Mouse (Mus musculus) midbrain, embryonic 12.5 days (tissue): ENCODE measurements around the gene Mrpl27. TPM values are rescaled to one million over a fixed set of nuclear protein-coding genes. Genes with fewer than 3 reads are reported as not detected.
"Not testable (repeated sequence)": the region's sequence is repeated elsewhere in the genome, so short reads cannot be mapped to it uniquely, and the experiment has no call there.

Experiments
- ATAC-seq: fragments of 200-750 bp; cut with Nextera tagmentation; 2 replicates; pipeline ENCODE4 v1.8.0; 2017; ENCODE audit warnings: low read depth, moderate TSS enrichment, moderate library complexity; ENCODE audit not compliant: low FRiP score
- H3K27ac ChIP-seq: fragments of 300-500 bp; sonication (generic); replicated peaks from 2 replicates; pipeline ENCODE4 v1.5.1; 2016; ENCODE audit warnings: mild to moderate bottlenecking
- H3K27me3 ChIP-seq: fragments of 300-500 bp; sonication (generic); 2 replicates; pipeline ENCODE4 v1.6.1; 2016; ENCODE audit warnings: mild to moderate bottlenecking
- H3K36me3 ChIP-seq: fragments of 300-500 bp; sonication (generic); 2 replicates; pipeline ENCODE4 v1.6.1; 2016
- H3K4me1 ChIP-seq: fragments of 300-500 bp; sonication (generic); 2 replicates; pipeline ENCODE4 v1.6.1; 2016
- H3K4me2 ChIP-seq: fragments of 300-500 bp; sonication (generic); replicated peaks from 2 replicates; pipeline ENCODE4 v1.6.1; 2016; ENCODE audit warnings: mild to moderate bottlenecking, moderate library complexity
- H3K4me3 ChIP-seq: fragments of 300-500 bp; sonication (generic); 2 replicates; pipeline ENCODE4 v1.5.1; 2016; ENCODE audit warnings: mild to moderate bottlenecking
- H3K9ac ChIP-seq: fragments of 300-500 bp; sonication (generic); replicated peaks from 2 replicates; pipeline ENCODE4 v1.6.1; 2016; ENCODE audit warnings: mild to moderate bottlenecking, moderate library complexity
- H3K9me3 ChIP-seq: fragments of 300-500 bp; sonication (generic); 2 replicates; pipeline ENCODE4 v1.6.1; 2016; ENCODE audit warnings: mild to moderate bottlenecking
- WGBS: fragments of 180-500 bp; shearing (Covaris S2); methylation state at CpG from one replicate; pipeline ENCODE4 v1.1.7; 2016; 5-methylcytosine and 5-hydroxymethylcytosine counted together
- polyA plus RNA-seq: library from polyadenylated mRNA; unstranded; fragments of >200 nt; fragmentation: Nextera tagmentation; extraction: Ambion mirVana; gene quantifications from 2 replicates; pipeline ENCODE4 v1.2.1, GENCODE M21; 2016

Gene Mrpl27
- polyA plus RNA-seq, 1 experiment from 2014 or later = 131 TPM

DNA sequence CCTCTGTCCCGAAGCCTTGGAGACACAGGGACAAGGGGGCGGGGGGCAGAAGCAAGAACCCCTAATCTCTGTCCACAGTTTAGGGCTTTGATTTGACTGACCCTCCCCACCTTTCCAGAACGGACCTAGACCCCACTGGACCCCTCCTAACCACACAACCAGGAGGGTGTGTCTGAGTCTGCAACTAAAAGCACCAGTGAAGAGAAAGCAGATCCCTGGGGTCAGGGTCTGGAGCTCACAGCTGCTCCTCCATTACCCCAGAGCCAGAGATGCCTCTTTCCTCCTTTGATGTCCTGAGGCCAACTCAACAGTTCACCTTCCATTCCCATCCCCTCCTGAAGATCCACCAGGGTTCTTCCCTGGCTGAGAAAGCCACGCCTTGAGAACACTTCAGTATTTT is 22.7 kb downstream of the Mrpl27 start:
- H3K4me1 ChIP-seq = peaks cover 29% of the 10 kb centered on the region
- WGBS = 45% methylated on average over 4 of the region's 4 CpGs
- 0 out of 2 replicates have a peak overlapping the region, but pooled peaks have one; percentile 86 for H3K27ac ChIP-seq

DNA sequence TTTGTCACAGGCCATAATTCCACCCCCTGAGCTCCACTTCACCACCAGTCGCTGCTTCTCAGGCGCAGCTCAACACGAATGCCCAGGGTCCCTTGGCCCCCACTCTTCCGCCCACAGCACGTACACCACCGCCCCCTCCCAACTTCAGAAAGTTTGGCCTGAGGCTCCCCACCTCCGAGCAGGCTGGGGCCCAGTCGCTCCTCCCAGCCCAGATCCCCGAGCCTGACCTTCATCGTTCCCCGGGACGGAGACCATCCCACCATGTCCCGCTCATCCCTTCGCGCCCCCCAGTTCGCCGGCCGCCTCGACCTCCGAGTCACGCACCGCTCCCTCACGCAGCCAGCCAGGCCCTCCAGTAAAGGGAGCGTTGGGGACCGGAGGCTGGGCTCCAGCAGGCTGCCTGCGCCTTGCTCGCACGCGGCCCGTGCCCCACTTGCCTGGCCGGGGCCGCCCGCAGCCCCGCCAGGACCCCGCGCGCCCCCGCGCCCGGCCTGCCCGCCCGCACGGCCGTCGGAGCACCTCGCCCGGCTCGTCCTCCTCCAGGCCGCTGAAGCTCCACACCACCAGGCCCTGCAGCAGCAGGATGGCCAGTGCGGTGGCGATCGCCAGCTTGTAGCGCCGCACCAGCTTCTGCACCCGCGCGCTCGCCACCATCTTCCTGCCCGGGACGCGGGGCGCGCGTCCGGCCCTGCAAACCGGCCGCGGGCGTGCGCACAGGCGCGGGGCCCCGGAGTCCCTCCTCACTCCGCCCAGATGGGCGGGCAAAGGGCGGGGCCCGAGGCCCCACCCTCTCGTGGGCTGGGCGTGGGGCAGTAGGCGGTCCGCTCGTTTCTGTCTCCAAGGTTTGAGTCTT is 23.4 kb downstream of the Mrpl27 start, which contains the start of gene Xylt2:
Xylt2 (minus strand) TSS at position 762 of the 853 bp plus-strand sequence.
- Histone ChIP-seq H3K4me2 (peak within 1 kb of the TSS; percentile 86), H3K9ac (peak within 1 kb of the TSS; percentile 95), H3K4me1 (peaks cover 29% of the 10 kb centered on the region), H3K27ac (peak within 1 kb of the TSS; percentile 86), H3K9me3 (no peaks in the 10 kb centered on the region), H3K27me3 (no peaks in the 10 kb centered on the region), H3K4me3 (peak within 1 kb of the TSS; percentile 89), H3K36me3 (no peaks in the 10 kb centered on the region)
- peak; percentile 96 for ATAC-seq
- WGBS = under 1% methylated on average over 68 of the region's 82 CpGs

More for the DNA sequence above, 22.7 kb downstream of the Mrpl27 start:
- Histone ChIP-seq H3K27me3 (no peaks in the 10 kb centered on the region), H3K36me3 (no peaks in the 10 kb centered on the region), H3K4me3 (peak overlapping the region; percentile 89), H3K9ac (peak overlapping the region; percentile 95), H3K9me3 (no peaks in the 10 kb centered on the region), H3K4me2 (peak overlapping the region; percentile 86)
- ATAC-seq = 0 out of 2 replicates have a peak, but pooled peaks have one; percentile 11

DNA sequence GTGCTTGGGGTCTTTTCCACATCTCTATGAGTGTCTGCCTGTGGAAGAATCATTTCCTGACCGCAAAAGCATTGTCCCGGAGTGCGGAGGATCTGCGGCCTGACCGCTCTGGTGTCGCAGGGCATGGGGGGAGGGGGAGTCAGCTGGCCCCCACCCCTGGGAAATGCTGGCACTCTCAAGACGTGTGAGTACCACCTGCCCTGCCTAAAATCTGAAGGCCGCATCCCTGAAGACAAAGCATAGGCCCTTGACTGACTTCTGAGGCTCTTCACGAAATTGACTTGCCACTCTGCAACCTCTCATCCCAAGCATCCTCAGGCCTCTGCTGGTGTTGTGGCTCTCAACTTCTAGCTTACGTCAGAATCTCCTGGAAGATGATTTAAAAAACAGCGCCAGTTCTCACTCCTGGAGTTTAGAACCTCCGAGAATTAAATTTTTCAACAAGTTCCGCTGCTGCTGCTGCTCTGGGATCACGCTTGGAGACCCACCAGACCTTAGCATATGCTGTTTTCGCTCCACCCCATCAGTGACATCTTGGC is 24.1 kb downstream of the Mrpl27 start:
- WGBS = 33% methylated on average over 15 of the region's 15 CpGs
- H3K4me1 ChIP-seq = peaks cover 29% of the 10 kb centered on the region
- H3K27me3 ChIP-seq = no peaks in the 10 kb centered on the region
- no peaks in the 10 kb centered on the region for H3K36me3 ChIP-seq
- H3K9me3 ChIP-seq = no peaks in the 10 kb centered on the region
- ATAC-seq = no peak
- peak overlapping the region; percentile 89 for H3K4me3 ChIP-seq
- H3K4me2 ChIP-seq = peak overlapping the region; percentile 86
- H3K9ac ChIP-seq = peak overlapping the region; percentile 95
- H3K27ac ChIP-seq = peak overlapping the region; percentile 86; the same call in 1 of the 2 replicates

DNA sequence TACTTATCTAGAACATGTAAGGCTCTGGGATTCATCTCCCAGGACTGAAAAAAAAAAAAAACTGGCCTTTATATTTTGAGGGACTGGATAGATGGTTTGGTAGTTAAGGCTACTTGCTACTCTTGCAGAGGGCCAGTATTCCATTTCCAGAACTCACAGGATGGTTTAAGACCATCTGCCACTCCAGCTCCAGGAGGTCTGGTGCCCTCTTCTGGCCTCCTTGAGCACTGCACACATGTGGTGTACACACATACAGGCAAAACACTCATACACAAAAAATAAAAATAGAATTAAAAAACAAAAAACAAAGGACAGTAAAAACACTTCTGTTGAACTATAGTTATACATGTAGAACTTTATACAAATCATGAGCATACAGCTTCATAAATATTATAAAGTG is 27.1 kb downstream of the Mrpl27 start:
- Histone ChIP-seq H3K9me3 (no peaks in the 10 kb centered on the region), H3K4me3 (no peak overlapping the region), H3K4me1 (peaks cover 14% of the 10 kb centered on the region), H3K9ac (no peak overlapping the region), H3K27ac (no peak overlapping the region), H3K36me3 (no peaks in the 10 kb centered on the region), H3K27me3 (no peaks in the 10 kb centered on the region), H3K4me2 (no peak overlapping the region)
- no peak for ATAC-seq

DNA sequence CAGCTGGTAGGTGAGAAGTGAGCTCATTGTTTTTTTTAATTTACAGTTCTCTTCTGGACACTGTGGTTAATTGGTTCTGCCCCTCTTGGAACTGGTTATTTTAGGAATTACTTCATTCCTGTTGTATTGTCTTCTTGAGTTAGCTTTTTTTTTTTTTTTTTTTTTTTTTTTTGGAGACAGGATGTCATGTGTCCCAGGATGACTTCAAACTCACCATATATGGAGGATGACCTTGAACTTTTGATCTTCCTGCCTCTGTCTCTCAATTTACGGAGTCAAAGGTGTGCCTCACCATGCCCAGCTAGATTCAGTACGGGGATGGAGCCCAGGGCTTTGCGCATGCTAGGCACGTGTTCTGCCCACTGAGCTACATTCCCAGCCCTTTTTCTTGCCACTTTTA is 28.1 kb downstream of the Mrpl27 start:
- no peak overlapping the region for H3K4me3 ChIP-seq
- no peak overlapping the region for H3K4me2 ChIP-seq
- H3K27ac ChIP-seq = no peak overlapping the region
- ATAC-seq = no peak
- peaks cover 3% of the 10 kb centered on the region; the same call in 1 of the 2 replicates for H3K4me1 ChIP-seq
- no peaks in the 10 kb centered on the region for H3K27me3 ChIP-seq
- H3K9me3 ChIP-seq = no peaks in the 10 kb centered on the region
- WGBS = 75% methylated on average over 4 of the region's 4 CpGs
- no peak overlapping the region for H3K9ac ChIP-seq
- H3K36me3 ChIP-seq = no peaks in the 10 kb centered on the region

DNA sequence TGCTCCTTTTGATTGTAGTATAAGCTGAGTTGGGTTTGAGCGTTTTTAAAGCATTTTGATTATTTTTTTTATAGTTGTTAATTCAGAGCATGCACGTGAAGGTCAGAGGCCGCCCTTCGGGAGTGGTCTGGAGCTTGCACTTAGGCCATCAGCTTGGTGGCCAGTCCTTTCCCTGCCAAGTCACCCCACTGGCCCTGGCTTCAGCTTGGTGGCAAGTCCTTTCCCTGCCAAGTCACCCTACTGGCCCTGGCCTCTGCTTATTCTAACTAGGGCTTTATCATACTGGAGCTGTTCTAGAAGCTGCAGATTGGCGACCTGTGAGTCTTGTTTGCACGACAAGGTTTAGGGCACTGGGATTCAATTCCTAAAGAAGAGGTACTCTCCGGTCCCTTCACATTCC is 28.9 kb downstream of the Mrpl27 start:
- WGBS = 82% methylated on average over 7 of the region's 7 CpGs
- no peak overlapping the region for H3K4me2 ChIP-seq
- no peak overlapping the region for H3K9ac ChIP-seq
- H3K27me3 ChIP-seq = no peaks in the 10 kb centered on the region
- no peak overlapping the region for H3K4me3 ChIP-seq
- no peaks in the 10 kb centered on the region for H3K9me3 ChIP-seq
- H3K36me3 ChIP-seq = no peaks in the 10 kb centered on the region
- 0 out of 2 replicates have a peak, but pooled peaks cover 3% of the 10 kb centered on the region for H3K4me1 ChIP-seq
- ATAC-seq = no peak
- H3K27ac ChIP-seq = no peak overlapping the region

DNA sequence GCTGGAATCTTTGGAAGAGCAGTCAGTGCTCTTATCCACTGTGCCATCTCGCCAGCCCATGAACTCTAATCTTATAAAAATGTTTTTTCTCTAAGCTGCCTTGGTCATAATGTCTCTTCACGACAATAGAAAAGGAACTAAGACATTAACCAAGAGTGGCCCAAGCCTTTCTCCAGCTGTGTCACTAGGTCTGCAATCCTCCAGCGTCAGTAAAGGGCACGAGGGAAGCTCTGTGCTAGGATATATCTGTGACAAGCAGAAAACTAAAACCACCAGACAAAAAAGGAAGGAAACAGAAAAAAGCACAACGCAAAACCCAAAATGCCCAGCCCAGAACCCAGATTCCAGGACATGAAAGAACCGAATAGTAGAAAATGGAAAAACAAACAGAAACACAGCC is 33.6 kb downstream of the Mrpl27 start:
- Histone ChIP-seq H3K27ac (no peak overlapping the region), H3K36me3 (no peaks in the 10 kb centered on the region), H3K4me2 (no peak overlapping the region), H3K4me3 (no peak overlapping the region), H3K9me3 (no peaks in the 10 kb centered on the region), H3K9ac (no peak overlapping the region), H3K27me3 (no peaks in the 10 kb centered on the region), H3K4me1 (no peaks in the 10 kb centered on the region)
- ATAC-seq = no peak
- 84% methylated on average over 6 of the region's 6 CpGs for WGBS

DNA sequence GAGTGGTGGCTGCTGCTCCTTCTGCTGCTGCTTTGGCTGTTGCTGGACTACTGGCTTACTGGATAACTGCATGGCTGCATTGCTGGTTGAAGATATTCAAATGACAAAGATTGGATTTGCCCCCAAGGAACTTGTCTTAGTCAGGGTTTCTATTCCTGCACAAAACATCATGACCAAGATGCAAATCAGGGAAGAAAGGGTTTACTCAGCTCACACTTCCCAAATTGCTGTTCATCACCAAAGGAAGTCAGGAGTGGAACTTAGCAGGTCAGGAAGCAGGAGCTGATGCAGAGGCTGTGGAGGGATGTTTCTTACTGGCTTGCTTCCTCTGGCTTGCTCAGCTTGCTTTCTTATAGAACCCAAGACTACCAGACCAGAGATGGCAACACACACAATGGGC is 38.9 kb downstream of the Mrpl27 start:
- H3K9ac ChIP-seq, H3K36me3 ChIP-seq, H3K4me1 ChIP-seq, H3K4me3 ChIP-seq, ATAC-seq, H3K9me3 ChIP-seq, H3K27me3 ChIP-seq, H3K27ac ChIP-seq, H3K4me2 ChIP-seq: not testable (repeated sequence)

DNA sequence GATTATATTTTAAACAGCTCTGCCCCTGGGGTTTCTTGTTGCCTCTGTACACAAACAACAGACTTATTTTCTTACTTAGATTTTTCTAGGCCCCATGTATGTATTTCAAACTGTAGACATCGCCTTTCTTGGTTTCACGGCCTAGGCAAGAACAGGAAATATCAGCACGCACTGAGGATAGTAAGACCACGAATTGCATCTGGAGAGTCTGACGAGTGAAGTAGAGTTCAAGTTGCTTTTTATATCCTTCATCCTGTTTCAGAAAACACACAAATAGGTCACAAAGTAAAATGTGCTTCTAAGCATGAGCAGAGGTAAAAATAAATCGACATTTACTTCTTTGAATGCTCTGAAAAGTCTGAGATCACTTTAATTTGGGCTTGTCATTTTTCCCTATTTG is 41.9 kb downstream of the Mrpl27 start:
- 87% methylated on average over 6 of the region's 6 CpGs for WGBS
- ATAC-seq = no peak
- Histone ChIP-seq H3K27ac (no peak overlapping the region), H3K4me1 (0 out of 2 replicates have a peak, but pooled peaks cover 6% of the 10 kb centered on the region), H3K9me3 (no peaks in the 10 kb centered on the region), H3K4me2 (no peak overlapping the region), H3K27me3 (no peaks in the 10 kb centered on the region), H3K4me3 (no peak overlapping the region), H3K36me3 (no peaks in the 10 kb centered on the region), H3K9ac (no peak overlapping the region)

- Histone ChIP-seq H3K36me3 (no peaks in the 10 kb centered on the region), H3K4me3 (no peak overlapping the region), H3K4me2 (no peak overlapping the region), H3K27ac (no peak overlapping the region), H3K9me3 (no peaks in the 10 kb centered on the region), H3K4me1 (0 out of 2 replicates have a peak, but pooled peaks cover 8% of the 10 kb centered on the region), H3K9ac (no peak overlapping the region), H3K27me3 (no peaks in the 10 kb centered on the region)
- 87% methylated on average over 2 of the region's 2 CpGs for WGBS
- no peak for ATAC-seq
Measured at GRCm38 (mm10) chr11:94697140-94697539, 43.6 kb downstream of the Mrpl27 start.

DNA sequence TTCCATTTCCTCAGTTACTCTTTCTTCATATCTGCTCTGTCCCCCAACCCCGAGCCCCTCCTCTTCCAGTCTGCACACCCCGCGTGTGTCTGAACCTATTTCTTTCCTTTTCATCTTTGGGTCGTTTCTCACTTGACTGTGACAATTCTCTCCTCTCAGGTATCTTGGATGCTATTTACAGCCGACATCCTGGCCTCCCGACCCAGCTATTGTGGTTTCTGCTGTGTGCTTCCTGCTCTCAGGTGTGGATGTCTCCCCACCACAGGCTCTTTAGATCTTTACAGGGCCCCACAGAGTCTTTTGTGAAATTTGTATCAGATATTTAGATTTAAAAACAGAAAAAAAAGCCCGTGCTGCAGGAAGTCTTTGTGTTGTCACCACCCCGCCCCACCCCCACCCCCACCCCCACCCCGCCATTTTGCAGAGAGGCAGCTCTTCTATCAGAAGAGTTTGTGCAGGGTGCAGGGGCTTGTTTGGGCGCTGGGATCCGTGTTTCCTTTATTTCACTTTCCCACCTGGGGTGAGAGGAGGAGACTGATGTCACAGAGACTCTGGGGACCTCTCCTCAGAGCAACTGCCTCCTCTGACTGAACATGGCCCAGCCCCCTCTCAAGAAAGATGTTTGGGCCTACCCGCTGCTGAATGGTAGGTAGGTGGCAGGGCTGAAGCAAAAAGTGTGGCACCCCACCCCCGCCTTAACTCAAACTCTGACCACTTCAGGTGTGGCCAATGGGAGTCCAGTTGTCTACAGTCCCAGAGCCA is 44.3 kb downstream of the Mrpl27 start:
- Histone ChIP-seq H3K27me3 (no peaks in the 10 kb centered on the region), H3K4me2 (no peak overlapping the region), H3K4me3 (no peak overlapping the region), H3K9ac (no peak overlapping the region), H3K9me3 (no peaks in the 10 kb centered on the region), H3K4me1 (0 out of 2 replicates have a peak, but pooled peaks cover 10% of the 10 kb centered on the region), H3K36me3 (no peaks in the 10 kb centered on the region), H3K27ac (no peak overlapping the region)
- ATAC-seq = no peak
- WGBS = 52% methylated on average over 13 of the region's 13 CpGs

DNA sequence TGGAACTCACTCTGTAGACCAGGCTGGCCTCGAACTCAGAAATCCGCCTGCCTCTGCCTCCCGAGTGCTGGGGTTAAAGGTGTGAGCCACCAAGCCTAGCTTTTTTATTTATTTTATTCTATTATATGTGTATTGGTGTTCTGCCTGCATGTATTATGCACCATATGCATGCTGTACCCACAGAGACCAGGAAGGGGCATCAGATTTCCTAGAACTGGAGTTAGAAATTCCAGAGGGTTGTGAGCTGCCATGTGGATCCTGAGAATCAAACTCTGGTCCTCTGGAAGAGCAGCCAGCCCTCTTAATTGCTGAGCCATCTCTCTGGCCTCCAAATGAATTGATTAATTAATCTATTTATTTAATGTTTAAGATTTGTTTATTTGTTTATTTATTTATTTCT is 45.8 kb downstream of the Mrpl27 start:
- Histone ChIP-seq H3K4me3 (no peak overlapping the region), H3K4me1 (0 out of 2 replicates have a peak, but pooled peaks cover 10% of the 10 kb centered on the region), H3K27ac (no peak overlapping the region), H3K9ac (no peak overlapping the region), H3K4me2 (no peak overlapping the region), H3K36me3 (no peaks in the 10 kb centered on the region), H3K27me3 (no peaks in the 10 kb centered on the region), H3K9me3 (no peaks in the 10 kb centered on the region)
- no peak for ATAC-seq
- 89% methylated on average over 3 of the region's 3 CpGs for WGBS
